Mouse (Mus musculus) hindlimb bud, embryonic 11.5 days (tissue): ENCODE data around the gene Ptgr2.
"Not testable (repeated sequence)": the region's sequence is repeated elsewhere in the genome, so short reads cannot be mapped to it uniquely, and the experiment has no call there.

ENCODE experiments used
- DNase-seq: peaks from one replicate; pipeline ENCODE4 v3.0.0-alpha.2; 2012; ENCODE audit warnings: low read depth, low spot score; ENCODE audit errors: extremely low spot score

Gene Ptgr2

DNA sequence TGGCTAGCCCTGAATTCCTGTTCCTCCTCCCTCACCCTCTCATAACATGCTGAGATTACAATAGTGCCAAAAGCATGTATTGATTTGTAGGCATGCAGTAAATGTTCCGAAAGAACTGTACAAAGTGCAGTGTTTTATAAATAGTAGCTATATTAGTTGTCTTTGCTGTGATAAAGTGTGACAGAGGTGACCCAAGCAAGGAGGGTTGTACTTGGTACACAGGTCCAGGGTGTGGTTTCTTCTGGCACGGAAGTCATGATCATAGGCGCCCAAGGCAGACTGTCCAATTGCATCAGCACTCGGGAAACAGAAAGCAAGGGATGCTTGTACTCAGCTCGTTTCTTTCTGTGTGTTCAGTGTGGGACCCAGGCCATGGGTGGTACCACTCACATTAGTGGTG is 19.1 kb downstream of the Ptgr2 start:
- no peak for DNase-seq

DNA sequence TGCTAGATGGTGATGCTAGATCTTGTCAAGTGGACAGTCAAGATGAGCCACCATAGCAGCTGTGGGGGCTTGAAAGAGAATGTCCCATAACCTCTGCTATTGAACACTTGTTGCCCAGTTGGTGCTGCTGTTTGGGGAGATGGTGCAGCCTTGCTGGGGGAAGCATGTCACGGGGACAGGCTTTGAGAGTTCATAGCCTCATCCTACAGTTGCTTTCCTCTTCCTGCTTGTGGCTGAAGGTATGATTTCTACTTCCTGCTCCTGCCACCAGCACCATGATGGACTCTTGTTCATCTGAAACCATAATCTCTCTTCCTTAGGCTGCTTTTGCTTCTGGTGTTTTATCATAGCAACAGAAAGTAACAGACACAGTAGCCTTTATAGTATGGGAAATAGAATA is 19.5 kb downstream of the Ptgr2 start:
- no peak for DNase-seq

DNA sequence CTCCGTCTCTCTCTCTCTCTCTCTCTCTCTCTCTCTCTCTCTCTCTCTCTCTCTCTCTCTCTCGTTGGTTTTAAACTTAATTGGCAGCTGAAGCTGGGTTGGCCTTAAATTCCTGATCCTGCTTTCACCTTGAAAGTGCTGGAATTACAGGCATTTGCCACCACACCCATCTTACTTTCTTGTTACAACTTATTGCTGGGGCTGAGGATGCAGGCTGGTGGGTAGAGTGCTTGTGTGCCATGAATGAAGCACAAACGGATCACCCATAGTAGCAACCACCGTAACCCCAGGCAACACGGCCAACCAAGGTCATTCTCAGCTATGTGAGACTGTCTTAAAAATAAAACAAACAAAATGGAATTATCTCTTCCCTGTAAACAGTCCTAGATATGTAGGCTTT is 26.3 kb downstream of the Ptgr2 start:
- no peak for DNase-seq

DNA sequence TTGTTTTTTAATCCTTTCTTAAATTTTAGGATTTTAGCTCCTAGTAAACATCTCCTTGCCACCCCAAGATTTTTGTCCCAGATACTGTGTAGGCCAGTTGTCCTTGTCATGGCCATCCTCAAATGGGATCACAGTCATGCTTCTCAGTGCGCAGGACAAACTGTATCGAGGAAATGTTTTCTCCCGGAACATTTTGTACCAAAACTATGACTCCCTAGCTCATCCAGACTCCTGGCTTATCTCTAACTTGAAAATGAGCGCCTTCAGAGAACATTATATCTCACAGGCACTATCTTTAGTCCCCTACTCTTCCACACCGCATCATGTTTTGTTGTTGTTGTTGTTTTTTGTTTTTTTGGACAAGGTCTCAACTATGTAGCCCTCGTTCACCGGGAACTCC is 31.0 kb downstream of the Ptgr2 start:
- DNase-seq, result no peak

DNA sequence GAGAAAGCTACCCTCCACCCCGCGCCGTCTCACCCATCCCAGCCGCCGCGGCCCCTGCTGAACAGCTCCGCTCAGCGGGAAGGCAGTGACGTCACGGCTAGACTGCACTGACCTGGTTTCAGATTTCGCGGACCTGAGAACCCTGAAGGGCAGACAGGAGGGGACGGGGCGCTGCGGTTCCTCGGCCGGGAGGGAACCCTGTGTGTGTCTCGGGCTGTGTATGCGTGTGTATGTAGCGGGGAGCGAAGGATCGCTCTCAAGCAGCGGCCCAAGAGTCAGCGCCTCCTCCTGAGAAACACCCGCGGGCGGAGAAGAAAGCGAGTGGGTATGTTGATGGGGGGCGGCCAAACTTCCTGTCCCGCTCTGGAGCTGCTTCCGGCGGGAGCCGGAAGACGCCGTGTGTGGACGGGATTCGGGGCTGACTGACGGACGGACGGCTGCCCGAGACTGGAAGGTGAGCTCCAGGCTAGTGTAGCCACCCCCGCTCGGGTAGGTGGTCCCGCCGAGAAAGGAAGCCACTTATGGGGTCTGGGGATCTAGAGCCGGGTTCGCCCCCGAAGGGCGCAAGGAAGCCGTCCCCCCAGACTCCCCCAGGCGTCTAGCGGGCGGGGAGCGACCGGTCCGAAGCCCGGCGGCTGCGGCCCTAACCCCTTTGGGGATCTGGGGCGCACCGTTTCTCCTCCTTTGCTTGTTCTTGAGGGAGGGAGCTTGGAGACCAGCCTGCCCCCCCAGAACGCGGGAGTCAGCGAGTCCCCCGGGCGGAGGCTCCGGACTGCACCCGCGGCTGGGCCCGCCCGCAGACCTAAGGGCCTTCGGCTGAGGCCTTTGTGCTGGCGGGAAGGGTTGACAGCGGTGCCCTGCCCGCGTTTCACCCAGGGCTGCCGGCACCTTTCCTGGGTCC is 31.9 kb downstream of the Ptgr2 start, which contains the start of gene Zfp410:
TSS of gene Zfp410 (plus strand) at position 132 of the 901 bp plus-strand sequence.
- peak; percentile 67 for DNase-seq

DNA sequence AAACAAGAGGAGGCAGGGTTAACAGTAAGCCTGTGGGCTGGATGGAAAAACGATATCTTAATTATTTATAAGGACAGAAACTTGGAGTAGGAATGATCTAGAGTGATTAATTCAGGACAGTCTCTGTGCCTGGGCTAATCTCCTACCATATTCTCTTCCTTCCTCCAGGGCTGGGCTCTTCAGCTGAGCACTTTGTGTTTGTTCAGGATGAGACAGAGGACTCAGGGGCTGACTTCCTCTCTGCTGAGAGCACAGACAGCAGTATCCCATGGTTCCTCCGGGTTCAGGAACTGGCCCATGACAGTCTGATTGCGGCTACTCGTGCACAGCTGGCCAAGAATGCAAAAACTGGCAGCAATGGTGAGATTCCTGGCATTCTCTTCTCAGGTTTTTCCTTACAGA is 42.1 kb downstream of the Ptgr2 start:
- DNase-seq, result no peak

DNA sequence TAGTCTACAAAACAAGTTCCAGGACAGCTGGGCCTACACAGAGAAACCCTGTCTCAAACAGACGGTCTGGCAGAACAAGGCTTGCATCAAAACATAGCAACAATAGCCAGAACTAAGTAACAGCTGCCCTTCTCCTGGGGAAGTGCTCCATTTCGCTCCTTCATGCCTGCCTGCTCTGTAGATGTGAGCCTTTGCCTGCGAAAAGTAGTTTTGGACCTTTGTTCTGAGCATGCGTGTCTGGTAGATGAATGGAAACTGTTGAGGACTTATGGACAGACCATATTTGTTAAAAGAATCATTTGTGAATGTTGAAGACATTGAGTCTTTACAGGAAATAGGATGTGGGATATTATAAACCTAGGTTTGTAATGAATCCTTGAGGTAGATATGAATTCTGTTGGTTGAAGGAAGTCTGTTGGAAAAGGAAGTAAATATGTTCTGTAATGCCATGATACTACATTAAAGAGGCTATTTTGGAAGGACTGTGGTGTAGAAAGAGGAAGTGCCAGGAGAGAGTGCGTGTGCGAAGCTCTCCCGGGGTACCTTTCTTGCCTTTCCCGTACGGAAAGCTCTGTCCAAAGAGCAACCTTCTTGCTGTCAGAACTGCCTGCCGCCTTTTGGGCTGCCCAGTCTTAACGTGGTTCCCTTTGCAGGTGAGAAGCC is 52.1 kb downstream of the Ptgr2 start:
- no peak for DNase-seq

DNA sequence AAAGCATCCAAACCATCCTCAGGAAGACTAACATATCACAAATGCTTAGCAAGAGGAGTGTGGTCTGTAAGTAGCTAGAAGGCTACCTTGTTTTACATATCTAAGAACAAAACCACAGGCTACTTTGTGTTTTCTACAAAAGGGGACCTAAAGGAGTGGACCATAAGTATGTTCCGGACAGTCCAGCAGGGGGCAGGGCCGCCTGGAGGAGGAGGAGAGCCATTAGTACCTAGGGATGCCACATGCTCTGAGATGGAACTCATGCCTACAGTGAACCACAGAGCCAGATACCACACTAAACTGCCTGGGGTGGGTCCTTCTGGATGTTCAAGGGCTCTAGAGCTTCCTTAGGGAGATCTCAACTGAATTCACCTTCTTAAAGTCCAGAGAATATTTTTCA is 62.2 kb downstream of the Ptgr2 start:
- no peak for DNase-seq

DNA sequence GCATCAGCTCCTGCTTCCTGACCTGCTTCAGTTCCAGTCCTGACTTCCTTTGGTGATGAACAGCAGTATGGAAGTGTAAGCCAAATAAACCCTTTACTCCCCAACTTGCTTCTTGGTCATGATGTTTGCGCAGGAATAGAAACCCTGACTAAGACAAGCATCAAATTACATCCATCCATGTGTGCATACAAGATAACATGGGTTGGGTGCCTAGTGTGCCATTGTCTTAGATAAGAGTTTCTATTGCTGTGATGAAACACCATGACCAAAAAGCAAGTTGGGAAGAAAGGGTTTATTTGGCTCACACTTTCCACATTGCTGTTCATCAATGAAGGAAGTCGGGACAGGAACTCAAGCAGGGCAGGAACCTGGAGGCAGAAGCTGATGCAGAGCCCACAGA is 73.7 kb downstream of the Ptgr2 start:
- not testable (repeated sequence) for DNase-seq

DNA sequence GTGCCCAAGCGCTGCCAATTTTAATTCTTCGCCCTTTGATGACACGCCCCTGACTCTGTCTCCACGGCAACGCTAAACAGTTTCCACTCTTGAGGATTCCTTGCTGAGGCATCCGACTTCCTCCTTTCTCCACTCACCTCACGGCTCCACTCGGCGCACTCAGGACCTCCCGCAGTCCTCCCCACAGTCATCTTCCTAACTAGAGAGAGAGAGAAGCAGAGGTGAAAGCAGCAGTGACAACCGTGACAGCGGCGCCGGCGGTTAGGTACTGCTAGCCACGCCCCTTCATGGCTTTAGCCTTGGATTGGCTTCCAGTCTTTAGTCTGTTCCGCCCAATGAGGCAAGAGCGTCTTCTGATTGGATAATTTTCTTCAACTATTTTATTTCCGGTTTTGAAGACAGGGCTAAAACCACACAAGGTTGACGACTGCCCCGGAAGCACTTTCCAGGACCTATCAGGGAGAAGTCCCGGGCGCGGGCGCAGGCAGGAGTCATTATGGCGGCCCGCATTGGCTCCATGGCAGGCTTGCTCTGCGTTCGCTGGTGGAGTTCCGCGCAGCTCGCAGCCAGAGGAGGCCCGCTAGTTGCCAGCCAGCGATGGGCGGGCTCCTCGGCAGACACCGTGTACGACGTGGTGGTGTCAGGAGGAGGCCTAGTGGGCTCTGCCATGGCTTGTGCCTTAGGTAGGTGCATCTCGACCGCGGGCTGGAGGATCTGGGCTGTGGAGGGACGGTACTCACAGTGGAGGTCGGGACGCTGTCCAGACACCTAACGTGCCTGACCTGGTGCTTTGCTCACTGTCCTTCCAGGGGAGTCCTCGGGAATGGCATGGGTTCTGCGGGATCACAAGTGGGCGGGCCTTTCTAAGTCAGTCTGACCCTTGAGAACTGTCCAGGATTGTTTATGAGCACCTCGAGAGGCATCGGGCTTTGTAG is 76.8 kb downstream of the Ptgr2 start, which contains the start of the genes Coq6 and Fam161b:
TSS of gene Coq6 (plus strand) at position 103 of the 935 bp plus-strand sequence.
TSS of gene Fam161b (minus strand) at position 279 of the 935 bp plus-strand sequence.
- peak; percentile 95 for DNase-seq

DNA sequence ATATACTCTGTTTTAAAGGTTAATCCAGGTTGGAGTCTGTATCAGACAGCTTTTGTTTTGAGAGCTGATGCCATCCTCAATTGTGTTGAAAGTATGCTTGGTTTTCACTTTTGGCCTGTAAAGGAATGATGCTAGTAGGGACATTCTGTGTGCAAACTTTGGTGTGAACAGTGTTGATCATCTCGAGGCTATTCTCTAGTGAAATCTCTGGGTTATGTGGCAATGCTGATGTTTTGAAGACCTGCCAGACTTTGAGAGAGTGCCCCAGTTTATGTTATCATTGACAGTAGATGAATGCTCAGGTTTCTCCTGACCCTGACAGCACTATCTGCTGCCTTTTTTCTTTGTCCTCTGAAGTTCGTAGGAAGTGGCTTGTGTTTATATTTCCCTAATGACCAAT is 77.8 kb downstream of the Ptgr2 start:
- DNase-seq, result no peak

DNA sequence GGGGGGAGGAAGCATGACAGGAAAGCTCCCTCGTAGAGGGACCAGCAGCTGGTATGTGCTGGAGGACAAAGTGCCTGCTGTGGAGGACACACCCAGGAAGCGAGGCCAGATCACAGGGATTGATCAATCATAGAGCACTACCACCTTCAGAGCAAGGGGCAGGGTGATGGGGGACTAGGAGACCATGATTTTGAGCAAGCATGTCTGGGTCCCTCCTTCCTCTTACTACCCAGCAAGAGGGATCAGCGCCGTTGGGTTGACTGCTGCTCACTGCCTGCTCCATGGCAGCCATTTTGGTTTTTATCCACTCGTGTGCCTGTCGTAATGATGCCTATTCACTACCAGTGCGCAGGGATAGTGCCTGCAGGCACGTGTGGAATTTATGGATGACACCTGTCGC is 79.3 kb downstream of the Ptgr2 start:
- DNase-seq, result no peak

DNA sequence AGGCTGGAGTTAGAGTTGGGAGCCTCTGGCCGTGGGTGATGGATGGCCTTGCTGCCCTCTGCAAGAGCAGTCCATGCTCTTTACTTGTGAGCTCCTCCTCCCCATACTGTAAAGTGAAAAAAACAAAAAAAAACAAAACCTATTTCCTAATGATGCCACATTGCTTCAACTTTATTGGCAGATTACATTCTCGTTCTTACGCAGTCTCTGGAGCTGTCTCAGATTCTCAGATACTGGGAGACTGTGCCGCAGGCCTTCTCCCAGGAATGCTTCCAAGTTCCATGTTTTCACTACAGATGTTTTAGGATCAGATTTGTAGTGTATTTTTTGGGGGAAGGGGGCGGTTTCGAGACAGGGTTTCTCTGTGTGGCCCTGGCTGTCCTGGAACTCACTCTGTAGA is 80.1 kb downstream of the Ptgr2 start:
- no peak for DNase-seq
